Mouse (Mus musculus) intestine, embryonic 15.5 days (tissue): Measurements from ENCODE around the gene Capn12. TPM values are rescaled to one million over a fixed set of nuclear protein-coding genes. Genes with fewer than 3 reads are reported as not detected.

ENCODE experiments used
- ATAC-seq: fragments of 200-750 bp; cut with Nextera tagmentation; 2 replicates; pipeline ENCODE4 v1.8.0; 2017; ENCODE audit warnings: moderate TSS enrichment, moderate library complexity
- H3K27ac ChIP-seq: fragments of 300-500 bp; sonication (generic); 2 replicates; pipeline ENCODE4 v1.5.1; 2015; ENCODE audit warnings: mild to moderate bottlenecking, inconsistent platforms
- H3K27me3 ChIP-seq: fragments of 300-500 bp; sonication (generic); replicated peaks from 2 replicates; pipeline ENCODE4 v1.6.1; 2015; ENCODE audit warnings: inconsistent platforms
- H3K36me3 ChIP-seq: fragments of 300-500 bp; sonication (generic); 2 replicates; pipeline ENCODE4 v1.6.1; 2015; ENCODE audit warnings: inconsistent platforms
- H3K4me1 ChIP-seq: fragments of 300-500 bp; sonication (generic); replicated peaks from 2 replicates; pipeline ENCODE4 v1.6.1; 2015; ENCODE audit warnings: inconsistent platforms
- H3K4me2 ChIP-seq: fragments of 300-500 bp; sonication (generic); replicated peaks from 2 replicates; pipeline ENCODE4 v1.6.1; 2015; ENCODE audit warnings: mild to moderate bottlenecking, inconsistent platforms
- H3K4me3 ChIP-seq: fragments of 300-500 bp; sonication (generic); replicated peaks from 2 replicates; pipeline ENCODE4 v1.5.1; 2015; ENCODE audit warnings: inconsistent platforms
- H3K9ac ChIP-seq: fragments of 300-500 bp; sonication (generic); 2 replicates; pipeline ENCODE4 v1.6.1; 2015; ENCODE audit warnings: inconsistent platforms
- H3K9me3 ChIP-seq: fragments of 300-500 bp; sonication (generic); 2 replicates; pipeline ENCODE4 v1.6.1; 2016; ENCODE audit warnings: inconsistent platforms
- WGBS: fragments of 180-500 bp; shearing (Covaris S2); methylation state at CpG from one replicate; pipeline ENCODE4 v1.1.7; 2015; 5-methylcytosine and 5-hydroxymethylcytosine counted together
- polyA plus RNA-seq: library from polyadenylated mRNA; unstranded; fragments of >200 nt; fragmentation: Nextera tagmentation; extraction: Ambion mirVana; gene quantifications from 2 replicates; pipeline ENCODE4 v1.2.1, GENCODE M21; 2015

Gene Capn12
- polyA plus RNA-seq, 1 experiment from 2014 or later: 0.30 TPM

DNA sequence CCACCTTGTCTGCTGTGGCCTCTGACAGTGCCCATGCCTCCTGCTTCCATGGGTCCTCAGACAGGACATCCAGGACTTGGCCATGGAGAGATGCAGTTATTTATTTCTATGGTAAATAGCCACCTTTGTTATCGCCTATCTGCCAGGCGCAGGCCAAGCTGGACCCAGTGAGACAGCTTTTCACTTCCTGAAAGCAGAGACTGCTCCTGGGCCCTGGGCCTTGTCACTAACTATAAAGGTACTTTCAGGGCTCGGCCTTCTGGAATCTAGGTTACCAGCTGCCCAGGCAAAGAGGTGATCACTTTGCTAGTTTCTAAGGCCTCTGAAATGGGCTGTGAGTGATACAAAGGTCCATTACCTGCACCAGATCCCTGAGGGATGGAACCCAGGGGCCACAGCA, 43.6 kb downstream of the Capn12 start:
- Histone ChIP-seq H3K9ac (no peak overlapping the region), H3K36me3 (0 out of 2 replicates have a peak, but pooled peaks cover 5% of the 10 kb centered on the region), H3K27ac (peak overlapping the region; percentile 87), H3K9me3 (no peaks in the 10 kb centered on the region), H3K4me2 (peak overlapping the region; percentile 41), H3K4me1 (peaks cover 77% of the 10 kb centered on the region), H3K27me3 (no peaks in the 10 kb centered on the region), H3K4me3 (no peak overlapping the region)
- ATAC-seq: peak; percentile 7
- WGBS: 49% methylated on average over 3 of the region's 3 CpGs

- no peak overlapping the region for H3K4me3 ChIP-seq
- H3K9me3 ChIP-seq: no peaks in the 10 kb centered on the region
- peak overlapping the region; percentile 87 for H3K27ac ChIP-seq
- no peaks in the 10 kb centered on the region for H3K27me3 ChIP-seq
- peaks cover 77% of the 10 kb centered on the region for H3K4me1 ChIP-seq
- H3K9ac ChIP-seq: no peak overlapping the region
- WGBS: 5% methylated on average over 9 of the region's 9 CpGs
- 0 out of 2 replicates have a peak, but pooled peaks cover 5% of the 10 kb centered on the region for H3K36me3 ChIP-seq
- peak overlapping the region; percentile 41 for H3K4me2 ChIP-seq
- ATAC-seq: peak; percentile 93
These were observed 44.1 kb downstream of the Capn12 start for GRCm38 (mm10) chr7:28925317-28925716.

- Histone ChIP-seq H3K36me3 (0 out of 2 replicates have a peak, but pooled peaks cover 5% of the 10 kb centered on the region), H3K27me3 (no peaks in the 10 kb centered on the region), H3K27ac (peak overlapping the region; percentile 87), H3K4me2 (no peak overlapping the region), H3K4me3 (no peak overlapping the region), H3K9ac (no peak overlapping the region), H3K9me3 (no peaks in the 10 kb centered on the region), H3K4me1 (peaks cover 75% of the 10 kb centered on the region)
- no peak for ATAC-seq
- 44% methylated on average over 2 of the region's 2 CpGs for WGBS
These were observed 45.0 kb downstream of the Capn12 start for GRCm38 (mm10) chr7:28926172-28926571.

GRCm38 (mm10) chr7:28929381-28929780, 48.2 kb downstream of the Capn12 start:
- peak overlapping the region; percentile 81; the same call in 1 of the 2 replicates for H3K27ac ChIP-seq
- H3K36me3 ChIP-seq: no peaks in the 10 kb centered on the region
- no peaks in the 10 kb centered on the region for H3K9me3 ChIP-seq
- peaks cover 66% of the 10 kb centered on the region for H3K4me1 ChIP-seq
- H3K9ac ChIP-seq: no peak overlapping the region
- no peaks in the 10 kb centered on the region for H3K27me3 ChIP-seq
- no peak for ATAC-seq
- no peak overlapping the region for H3K4me3 ChIP-seq
- 16% methylated on average over 3 of the region's 3 CpGs for WGBS
- no peak overlapping the region for H3K4me2 ChIP-seq

- H3K4me2 ChIP-seq: no peak overlapping the region
- H3K9ac ChIP-seq: no peak overlapping the region
- H3K27me3 ChIP-seq: no peaks in the 10 kb centered on the region
- peak overlapping the region; percentile 81 for H3K27ac ChIP-seq
- peaks cover 57% of the 10 kb centered on the region for H3K4me1 ChIP-seq
- peak; percentile 27; the same call in 1 of the 2 replicates for ATAC-seq
- WGBS: 43% methylated on average over 5 of the region's 5 CpGs
- H3K4me3 ChIP-seq: no peak overlapping the region
- no peaks in the 10 kb centered on the region for H3K36me3 ChIP-seq
- no peaks in the 10 kb centered on the region for H3K9me3 ChIP-seq
These were observed 49.3 kb downstream of the Capn12 start for GRCm38 (mm10) chr7:28930320-28931031.

DNA sequence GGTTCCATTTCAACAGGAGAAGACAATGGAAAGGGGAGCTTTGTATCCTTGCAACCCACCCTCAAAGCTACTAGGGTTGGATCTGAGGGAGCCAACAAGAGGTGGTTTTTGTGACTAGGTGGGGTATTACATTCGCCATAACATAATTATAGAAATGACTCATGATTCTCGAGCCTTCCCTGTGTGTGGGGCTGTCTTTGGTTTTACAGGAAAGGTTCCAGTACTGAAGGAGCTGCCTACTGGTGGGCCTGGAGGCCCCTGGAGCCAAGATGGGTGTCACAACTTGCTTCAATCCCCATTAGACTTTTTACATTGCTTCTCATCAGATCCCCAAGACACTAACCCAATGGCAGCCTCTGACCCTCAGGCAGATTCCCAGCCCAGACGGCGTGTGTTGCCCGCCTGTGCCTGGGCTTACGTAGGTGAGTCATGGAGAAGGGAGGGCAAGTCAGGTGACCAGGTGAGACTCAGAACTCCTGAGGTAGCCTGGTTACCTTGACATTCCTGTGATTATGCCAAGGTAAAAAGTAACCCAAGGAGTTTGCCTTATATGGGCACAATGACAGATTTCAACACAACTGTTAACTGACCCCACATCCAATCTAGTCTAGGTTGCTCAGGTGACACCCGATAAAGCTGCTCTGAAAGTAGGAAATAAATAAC, 49.9 kb downstream of the Capn12 start:
- Histone ChIP-seq H3K27ac (peak overlapping the region; percentile 81), H3K4me3 (no peak overlapping the region), H3K4me2 (no peak overlapping the region), H3K27me3 (no peaks in the 10 kb centered on the region), H3K36me3 (no peaks in the 10 kb centered on the region), H3K4me1 (peaks cover 53% of the 10 kb centered on the region), H3K9me3 (no peaks in the 10 kb centered on the region), H3K9ac (no peak overlapping the region)
- 62% methylated on average over 7 of the region's 7 CpGs for WGBS
- ATAC-seq: peak; percentile 87

- Histone ChIP-seq H3K9ac (no peak overlapping the region), H3K9me3 (no peaks in the 10 kb centered on the region), H3K4me3 (no peak overlapping the region), H3K4me1 (peaks cover 55% of the 10 kb centered on the region), H3K27me3 (no peaks in the 10 kb centered on the region), H3K4me2 (no peak overlapping the region), H3K36me3 (no peaks in the 10 kb centered on the region), H3K27ac (peak overlapping the region; percentile 81)
- 63% methylated on average over 4 of the region's 4 CpGs for WGBS
- no peak for ATAC-seq
These were observed 50.4 kb downstream of the Capn12 start for GRCm38 (mm10) chr7:28931695-28932039.

DNA sequence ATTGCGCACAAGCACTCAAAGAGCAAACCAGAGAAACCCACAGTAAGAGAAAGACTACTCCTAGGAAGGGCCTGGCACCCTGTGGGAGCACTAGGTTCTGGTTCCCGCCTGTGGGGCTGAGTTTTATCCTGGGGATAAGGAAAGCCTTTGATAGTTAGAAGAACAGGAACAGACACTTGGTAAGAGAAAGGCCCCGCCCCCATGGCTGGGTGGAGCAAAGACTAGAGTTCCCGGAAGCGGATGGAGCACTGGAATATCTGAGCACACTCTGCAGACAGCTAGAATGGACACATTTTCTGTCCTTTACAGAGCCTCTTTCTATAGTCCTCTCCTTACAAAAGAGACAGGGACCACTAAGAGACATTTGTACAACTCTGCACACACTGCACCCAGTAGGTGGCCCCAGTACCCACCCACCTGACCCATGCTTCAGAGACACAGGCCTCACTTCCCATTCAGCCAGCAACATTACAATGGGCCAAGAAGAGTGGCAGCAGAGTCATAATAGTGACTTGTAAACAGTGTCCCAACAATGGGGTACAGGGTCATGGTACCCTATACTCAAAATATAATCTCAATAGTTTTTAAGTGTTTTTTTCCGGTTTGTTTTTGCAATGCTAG, 51.3 kb downstream of the Capn12 start:
- ATAC-seq: peak; percentile 21
- 59% methylated on average over 6 of the region's 6 CpGs for WGBS
- peaks cover 60% of the 10 kb centered on the region for H3K4me1 ChIP-seq
- H3K4me2 ChIP-seq: no peak overlapping the region; the same call in 1 of the 2 replicates
- peaks cover 2% of the 10 kb centered on the region; the same call in 1 of the 2 replicates for H3K36me3 ChIP-seq
- no peak overlapping the region for H3K9ac ChIP-seq
- H3K27ac ChIP-seq: peak overlapping the region; percentile 81
- no peak overlapping the region for H3K4me3 ChIP-seq
- H3K9me3 ChIP-seq: no peaks in the 10 kb centered on the region
- H3K27me3 ChIP-seq: no peaks in the 10 kb centered on the region

DNA sequence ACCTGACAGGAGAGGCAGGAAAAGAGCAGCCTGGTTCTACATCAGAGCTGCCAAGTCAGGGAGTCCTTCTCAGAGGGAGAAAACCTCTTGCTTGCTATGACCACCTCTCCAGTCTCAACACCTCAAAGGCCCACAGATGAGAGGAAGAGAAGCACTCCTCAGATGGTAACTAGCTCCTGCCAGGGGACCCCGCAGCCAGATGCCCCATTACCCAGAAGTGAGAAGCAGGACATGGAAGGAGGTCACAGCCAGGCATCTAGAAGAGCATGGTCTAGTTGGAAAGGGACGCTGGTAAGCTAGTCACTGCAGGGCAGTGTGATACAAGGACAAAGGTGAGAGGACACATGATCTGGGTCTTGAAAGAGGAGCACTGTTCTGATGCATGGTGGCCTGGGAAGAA, 52.6 kb downstream of the Capn12 start:
- no peaks in the 10 kb centered on the region for H3K27me3 ChIP-seq
- ATAC-seq: no peak
- no peaks in the 10 kb centered on the region for H3K9me3 ChIP-seq
- no peak overlapping the region for H3K4me3 ChIP-seq
- WGBS: 92% methylated on average over 2 of the region's 2 CpGs
- peaks cover 3% of the 10 kb centered on the region; the same call in 1 of the 2 replicates for H3K36me3 ChIP-seq
- H3K9ac ChIP-seq: no peak overlapping the region
- H3K27ac ChIP-seq: peak overlapping the region; percentile 44; the same call in 1 of the 2 replicates
- H3K4me2 ChIP-seq: no peak overlapping the region
- H3K4me1 ChIP-seq: peaks cover 69% of the 10 kb centered on the region

DNA sequence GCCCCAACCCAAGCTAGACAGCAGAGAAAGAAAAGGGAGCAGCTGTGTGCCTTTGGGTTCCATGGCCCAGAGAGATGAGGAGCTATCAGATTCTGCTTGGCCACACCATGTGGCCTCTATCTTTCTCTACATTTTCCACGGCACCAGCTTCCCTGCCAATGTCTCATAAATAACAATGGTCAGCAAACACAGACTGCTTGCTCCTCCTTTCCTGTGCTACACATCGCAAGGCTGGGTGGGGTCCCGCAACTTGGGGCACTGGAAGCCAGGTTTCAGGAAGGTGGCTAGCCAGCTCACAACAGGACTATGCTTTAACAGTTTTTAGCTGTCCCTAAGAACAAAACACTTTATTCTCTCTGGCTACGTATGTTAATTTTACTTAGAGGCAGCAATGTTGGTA, 55.6 kb downstream of the Capn12 start:
- H3K4me3 ChIP-seq: no peak overlapping the region
- no peak for ATAC-seq
- no peak overlapping the region for H3K9ac ChIP-seq
- H3K4me1 ChIP-seq: peaks cover 62% of the 10 kb centered on the region
- peaks cover 3% of the 10 kb centered on the region; the same call in 1 of the 2 replicates for H3K36me3 ChIP-seq
- peak overlapping the region; percentile 65 for H3K27ac ChIP-seq
- no peaks in the 10 kb centered on the region for H3K9me3 ChIP-seq
- no peak overlapping the region for H3K4me2 ChIP-seq
- no peaks in the 10 kb centered on the region for H3K27me3 ChIP-seq
- 48% methylated on average over 4 of the region's 4 CpGs for WGBS

- no peak for ATAC-seq
- H3K27me3 ChIP-seq: no peaks in the 10 kb centered on the region
- peaks cover 3% of the 10 kb centered on the region; the same call in 1 of the 2 replicates for H3K36me3 ChIP-seq
- WGBS: 84% methylated on average over 4 of the region's 4 CpGs
- no peaks in the 10 kb centered on the region for H3K9me3 ChIP-seq
- H3K4me1 ChIP-seq: peaks cover 66% of the 10 kb centered on the region
- H3K27ac ChIP-seq: 0 out of 2 replicates have a peak overlapping the region, but pooled peaks have one; percentile 14
- no peak overlapping the region for H3K4me2 ChIP-seq
- no peak overlapping the region for H3K4me3 ChIP-seq
- H3K9ac ChIP-seq: no peak overlapping the region
These were observed 57.4 kb downstream of the Capn12 start for GRCm38 (mm10) chr7:28938654-28939053.
